In the genomic region with DNA sequence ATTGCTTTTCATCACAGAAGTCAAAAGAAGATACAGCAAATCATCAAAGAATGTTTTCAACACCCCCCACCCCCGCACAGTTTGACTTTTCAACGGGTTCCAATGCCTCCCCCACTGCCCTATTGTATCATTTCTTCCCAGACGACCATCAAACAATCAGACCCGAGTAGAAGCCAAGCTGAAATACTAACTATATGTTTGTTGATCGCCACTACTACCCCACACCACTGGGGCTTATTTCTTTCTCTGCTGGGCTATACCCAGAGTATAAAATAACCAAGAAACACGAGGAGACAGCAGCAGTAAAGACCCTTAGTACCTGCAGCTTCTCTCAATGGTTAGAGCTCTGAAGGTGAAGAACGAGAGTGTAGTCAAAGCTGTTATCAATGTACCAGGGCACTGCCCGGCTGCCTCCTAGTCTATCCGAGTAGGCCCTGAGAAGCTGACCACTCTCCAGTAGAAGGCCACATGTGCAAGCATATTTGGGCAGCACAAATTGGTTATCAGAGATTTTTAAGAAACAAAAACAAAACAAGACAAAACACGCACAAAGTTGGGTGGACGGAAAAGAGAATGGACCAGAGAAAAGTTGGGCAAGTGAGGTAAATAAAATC, we compare ENCODE assay signal across 8 mouse cellular contexts.
DNase-seq lines count a peak whose midpoint lies in the region; ATAC-seq and TF ChIP-seq lines count a peak whose summit lies in the region.

No protein-coding gene starts in this region.

- WGBS in embryonic facial prominence, embryonic 10.5 days: 45% methylated on average over 11 of the region's 11 CpGs
- 41% methylated on average over 11 of the region's 11 CpGs for WGBS in hindbrain, embryonic 15.5 days
- 48% methylated on average over 11 of the region's 11 CpGs for WGBS in midbrain, embryonic 10.5 days
- 59% methylated on average over 11 of the region's 11 CpGs for WGBS in lung, adult 2 months

- peaks cover 25% of the 10 kb centered on the region for H3K4me1 ChIP-seq in embryonic facial prominence, embryonic 10.5 days
- peaks cover 24% of the 10 kb centered on the region for H3K4me1 ChIP-seq in hindbrain, embryonic 15.5 days (replicated peaks)
- peaks cover 15% of the 10 kb centered on the region for H3K4me1 ChIP-seq in midbrain, embryonic 10.5 days
- peaks cover 3% of the 10 kb centered on the region; the same call in 1 of the 2 replicates for H3K4me1 ChIP-seq in lung, adult 2 months (ENCODE audit: control insufficient read depth, insufficient read depth, low read length)

- no peaks in the 10 kb centered on the region for H3K36me3 ChIP-seq in embryonic facial prominence, embryonic 10.5 days (replicated peaks)
- no peaks in the 10 kb centered on the region for H3K36me3 ChIP-seq in hindbrain, embryonic 15.5 days
- H3K36me3 ChIP-seq in midbrain, embryonic 10.5 days: no peaks in the 10 kb centered on the region

- H3K27me3 ChIP-seq in embryonic facial prominence, embryonic 10.5 days (replicated peaks; ENCODE audit: low read depth, poor library complexity, severe bottlenecking): no peaks in the 10 kb centered on the region
- H3K27me3 ChIP-seq in hindbrain, embryonic 15.5 days: no peaks in the 10 kb centered on the region
- H3K27me3 ChIP-seq in midbrain, embryonic 10.5 days (ENCODE audit: low read depth, poor library complexity, severe bottlenecking): peaks cover 3% of the 10 kb centered on the region; the same call in 1 of the 2 replicates

- no peak for TF ChIP-seq CTCF in lung, adult 2 months (IDR thresholded peaks at IDR 0.05; ENCODE audit: insufficient read depth, low read length)

- peak overlapping the region; percentile 41 for H3K4me2 ChIP-seq in hindbrain, embryonic 15.5 days

- peak overlapping the region; percentile 81 for H3K27ac ChIP-seq in embryonic facial prominence, embryonic 10.5 days (replicated peaks)
- H3K27ac ChIP-seq in hindbrain, embryonic 15.5 days (replicated peaks): peak overlapping the region; percentile 55
- H3K27ac ChIP-seq in midbrain, embryonic 10.5 days (replicated peaks): peak overlapping the region; percentile 77

- no peaks in the 10 kb centered on the region for H3K9me3 ChIP-seq in embryonic facial prominence, embryonic 10.5 days
- no peaks in the 10 kb centered on the region for H3K9me3 ChIP-seq in hindbrain, embryonic 15.5 days
- H3K9me3 ChIP-seq in midbrain, embryonic 10.5 days (replicated peaks): no peaks in the 10 kb centered on the region

- peak; percentile 19 for DNase-seq in embryo, embryonic 11 days
- no peak for DNase-seq in embryo, embryonic 9.5 days (ENCODE audit: extremely low spot score)
- no peak for DNase-seq in embryonic facial prominence, embryonic 10.5 days (ENCODE audit: low spot score)
- no peak for DNase-seq in midbrain, embryonic 10.5 days (ENCODE audit: low spot score)
- DNase-seq in ovary, adult 18-20 months (ENCODE audit: low spot score): no peak
- DNase-seq in lung, adult 18-20 months: no peak
- DNase-seq in lung, adult 2 months: no peak

- no peak overlapping the region for H3K9ac ChIP-seq in hindbrain, embryonic 15.5 days

- TF ChIP-seq POLR2A in lung, adult 2 months (IDR thresholded peaks at IDR 0.05; ENCODE audit: borderline replicate concordance, extremely low read depth, low read depth, low read length): no peak

- ATAC-seq in hindbrain, embryonic 15.5 days (ENCODE audit: low FRiP score, low read depth): no peak; the same call in 1 of the 2 replicates

- peak overlapping the region; percentile 27; the same call in 1 of the 2 replicates for H3K4me3 ChIP-seq in embryonic facial prominence, embryonic 10.5 days
- no peak overlapping the region for H3K4me3 ChIP-seq in hindbrain, embryonic 15.5 days
- H3K4me3 ChIP-seq in midbrain, embryonic 10.5 days: no peak overlapping the region
- H3K4me3 ChIP-seq in lung, adult 2 months (replicated peaks; ENCODE audit: extremely low read depth, low read depth, low read length): no peak overlapping the region
